Mouse (Mus musculus): Measurements from ENCODE around the gene Vipas39.

Gene Vipas39

DNA sequence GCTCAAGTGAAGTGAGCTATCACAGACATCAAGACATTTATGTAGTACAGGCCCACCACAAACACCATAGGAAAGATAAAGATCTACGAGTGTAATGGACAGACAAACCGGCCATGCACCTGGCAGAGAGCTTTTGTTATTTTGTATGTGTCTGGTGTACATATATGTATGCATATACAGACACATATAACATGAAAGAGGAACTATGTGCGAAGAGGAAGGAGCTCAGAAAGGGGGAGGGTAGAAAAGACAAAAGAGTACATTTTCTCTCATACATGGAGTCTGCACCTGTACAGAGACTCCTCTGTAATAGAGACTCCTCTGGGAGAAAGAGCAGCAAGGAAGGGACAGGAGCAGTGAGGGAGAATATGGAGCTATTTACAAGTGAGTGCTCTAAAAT lies 73.0 kb downstream of the Vipas39 start:
- WGBS: 95% methylated on average over 3 of the region's 3 CpGs
